Mouse (Mus musculus) urinary bladder, postnatal 4 days (tissue): ENCODE measurements around the gene Rbck1.

ENCODE experiments used
- DNase-seq, 2 experiments: peaks; one replicate each; pipeline ENCODE4 v3.0.0; 2021 to 2022; ENCODE audit warnings: low spot score in 2 of 2

Rbck1 gene

DNA sequence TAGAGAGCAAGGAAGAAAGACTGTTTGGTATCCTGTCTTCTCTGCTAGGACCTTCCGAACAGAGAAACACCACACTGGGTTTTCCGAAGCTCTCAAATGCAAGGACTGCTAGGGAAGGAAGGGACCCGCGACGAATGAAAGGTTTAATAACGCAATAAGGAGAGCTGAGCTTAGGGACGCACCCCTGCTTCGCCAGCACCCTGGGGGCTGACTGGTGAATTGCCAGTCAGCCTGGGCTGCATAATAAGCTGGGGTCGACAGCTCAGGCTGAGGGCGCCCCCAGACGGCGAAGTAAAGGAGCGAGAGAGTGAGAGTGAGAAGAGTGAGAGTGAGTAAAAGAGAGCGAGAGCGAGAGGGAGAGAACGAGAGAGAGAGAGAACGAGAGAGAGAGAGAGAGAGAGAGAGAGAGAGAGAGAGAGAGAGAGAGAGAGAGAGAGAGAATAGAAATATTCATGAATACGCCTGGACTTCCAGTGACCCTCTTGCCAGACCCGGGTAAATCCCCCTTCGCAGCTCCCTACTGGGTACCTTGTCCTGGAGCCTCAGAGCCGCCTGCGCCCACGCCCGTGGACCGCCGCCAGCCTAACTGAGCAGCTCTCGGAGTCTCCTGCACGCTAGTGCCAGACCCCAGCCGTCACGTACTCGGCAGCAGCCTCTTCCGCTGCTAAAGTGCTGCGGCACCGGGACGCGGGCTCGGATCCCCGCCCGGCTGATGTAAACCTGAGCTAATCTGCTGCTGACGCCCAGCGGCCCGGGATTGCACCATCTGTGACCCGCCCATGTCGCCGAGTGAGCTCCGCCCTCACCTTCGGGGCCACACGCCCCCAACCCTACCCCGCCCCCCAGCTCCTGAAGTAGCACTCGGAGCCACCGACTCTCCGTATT is 11.1 kb upstream of the Rbck1 start, which contains the start of gene Trib3:
Trib3 (minus strand) TSS at position 704 of the 885 bp plus-strand sequence.
- peak; percentile 71 to 82 for DNase-seq

DNA sequence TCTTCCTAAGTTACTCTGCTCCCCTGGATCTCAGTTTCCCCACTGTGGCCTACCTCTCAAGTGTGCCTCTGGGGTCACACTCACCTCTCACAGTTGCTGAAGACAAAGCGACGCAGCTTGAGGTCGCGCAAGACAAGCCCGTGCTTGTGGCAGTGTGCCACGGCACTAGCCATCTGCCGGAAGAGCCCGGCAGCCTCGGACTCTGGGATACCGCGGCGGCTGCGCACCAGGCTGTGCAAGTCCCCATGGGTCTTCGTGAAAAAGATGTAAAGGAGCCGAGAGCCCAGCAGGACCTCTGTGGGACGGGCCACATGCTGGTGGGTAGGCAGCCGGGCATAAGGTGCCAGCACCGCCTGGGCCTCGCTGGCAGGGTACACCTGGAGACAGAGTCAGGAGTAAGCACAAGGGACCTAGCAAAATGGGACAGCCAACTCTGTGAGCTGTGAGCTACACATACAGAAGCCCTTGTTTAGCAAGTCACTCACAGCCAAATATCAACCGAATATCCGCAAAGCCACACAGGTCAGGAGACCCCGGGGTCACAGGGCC is 7.3 kb upstream of the Rbck1 start:
- DNase-seq: no peak

DNA sequence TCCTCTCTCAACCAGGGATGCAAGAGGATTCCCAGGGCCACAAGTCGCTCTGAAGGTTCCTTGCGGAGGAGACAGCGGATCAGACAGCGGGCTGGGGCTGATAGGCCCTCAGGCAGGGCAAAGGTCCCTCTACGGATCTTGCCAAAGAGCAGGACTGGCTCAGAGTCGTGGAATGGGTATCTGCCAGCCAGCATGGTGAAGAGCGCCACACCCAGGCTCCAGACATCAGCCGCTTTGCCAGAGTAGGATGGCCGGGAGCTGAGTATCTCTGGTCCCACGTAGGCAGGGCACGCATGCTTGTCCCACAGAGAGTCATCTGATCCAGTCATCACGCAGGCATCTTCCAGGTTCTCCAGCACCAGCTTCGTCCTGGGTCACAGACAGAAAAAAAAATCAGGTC is 5.9 kb upstream of the Rbck1 start:
- no peak for DNase-seq

DNA sequence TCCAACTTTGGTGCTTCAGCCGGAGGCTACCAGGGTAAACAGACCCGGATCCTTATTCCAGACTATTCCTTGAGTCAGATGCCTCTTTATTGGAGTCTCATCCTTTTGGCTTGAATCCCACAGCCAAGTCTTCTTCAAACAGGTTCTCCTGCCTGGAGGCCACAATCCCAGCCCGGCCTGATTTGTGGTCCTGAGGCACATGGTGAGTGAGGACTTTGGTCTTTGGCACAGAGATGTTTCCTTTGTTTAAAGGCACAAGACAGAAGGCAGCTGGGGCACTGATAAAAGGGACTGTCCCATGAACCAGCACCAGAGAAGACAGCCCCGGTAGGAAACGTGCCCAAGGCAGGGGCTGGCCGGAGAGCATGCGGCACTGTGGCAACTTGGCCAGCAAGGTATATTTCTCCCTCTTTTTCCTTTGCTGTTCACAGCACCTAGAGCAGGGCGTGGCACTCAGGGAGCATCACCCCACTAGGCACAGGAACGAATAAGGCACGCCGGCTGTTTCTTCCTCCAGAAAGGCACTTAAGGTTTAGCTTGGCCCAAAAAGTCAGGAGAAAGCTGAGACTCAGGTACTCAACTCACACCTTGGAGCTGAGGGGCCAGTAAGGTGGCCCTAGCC is 5.2 kb upstream of the Rbck1 start:
- no peak for DNase-seq

DNA sequence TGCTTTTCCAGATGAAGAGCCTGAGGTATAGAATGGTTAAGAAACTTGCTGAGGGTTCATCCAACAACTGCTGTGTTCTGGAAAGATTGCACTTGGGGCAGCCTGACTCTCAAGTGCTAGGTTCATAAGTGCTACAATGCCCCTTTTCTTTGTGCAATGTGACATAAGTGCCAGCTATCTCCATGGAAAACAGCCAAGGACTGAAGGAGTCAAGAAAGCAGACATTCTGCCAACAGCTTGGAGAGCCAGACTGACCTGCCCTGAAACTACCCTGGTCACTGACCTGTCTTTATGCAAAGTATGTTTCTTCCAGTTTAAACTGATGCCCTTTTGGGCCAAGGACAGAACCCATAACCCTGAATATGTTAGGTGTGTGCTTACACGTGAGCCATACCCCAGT is 4.4 kb upstream of the Rbck1 start:
- no peak for DNase-seq

DNA sequence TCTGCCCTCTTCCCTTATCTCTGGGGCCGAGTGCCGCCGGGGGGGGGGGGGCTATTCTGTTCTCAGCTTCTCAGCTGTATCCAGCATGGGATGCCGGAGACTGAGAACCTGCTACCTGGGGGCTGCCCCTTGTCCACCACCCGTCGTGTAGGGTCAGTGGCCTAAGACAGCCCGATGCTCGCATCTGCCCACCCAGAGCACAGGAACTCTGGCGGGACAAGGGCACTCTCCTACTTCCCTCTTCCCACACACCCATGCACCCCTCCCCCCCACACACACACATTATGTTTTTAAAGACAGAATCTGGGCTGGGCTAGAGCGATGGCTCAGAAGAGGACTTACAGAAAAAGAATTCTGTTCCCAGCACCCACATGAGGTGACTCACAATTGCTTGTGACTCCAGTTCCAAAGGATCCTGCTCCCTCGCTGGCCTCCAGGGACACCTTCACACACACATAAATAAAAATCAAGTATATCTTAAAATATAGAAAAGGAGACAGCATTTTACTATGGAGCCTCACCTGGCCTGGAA is 2.9 kb upstream of the Rbck1 start:
- no peak for DNase-seq

DNA sequence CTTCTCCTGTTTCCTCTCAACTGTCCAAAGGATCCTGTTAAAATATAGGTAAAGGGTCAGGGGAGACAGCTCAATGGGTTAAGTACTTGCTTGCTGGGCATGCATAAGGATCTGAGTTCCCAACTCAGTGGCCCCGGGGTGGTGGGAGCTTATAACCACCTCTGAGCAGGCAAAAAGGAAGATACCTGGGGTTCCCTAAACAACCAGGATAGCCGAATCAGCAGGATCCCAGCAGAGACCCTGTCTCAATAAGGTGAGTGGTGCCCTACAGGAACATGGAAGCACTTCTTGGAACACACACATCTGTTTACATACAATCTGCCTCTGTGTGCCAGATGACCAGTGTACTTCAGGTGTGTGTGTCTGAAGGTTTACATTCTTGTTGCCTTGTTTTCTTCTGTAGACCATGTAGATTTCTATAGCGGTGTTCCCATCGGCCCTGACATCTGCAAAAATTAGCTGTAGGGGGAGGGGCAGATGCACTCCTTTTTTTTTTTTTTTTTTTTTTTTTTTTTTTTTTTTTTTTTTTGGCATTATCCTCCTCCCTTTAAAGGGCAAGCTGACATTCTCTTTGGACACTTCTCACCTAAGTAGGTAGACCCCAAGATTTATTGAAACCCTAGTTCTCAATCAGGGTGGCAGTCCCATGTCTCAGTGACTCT is 1.0 kb upstream of the Rbck1 start:
- DNase-seq: no peak

DNA sequence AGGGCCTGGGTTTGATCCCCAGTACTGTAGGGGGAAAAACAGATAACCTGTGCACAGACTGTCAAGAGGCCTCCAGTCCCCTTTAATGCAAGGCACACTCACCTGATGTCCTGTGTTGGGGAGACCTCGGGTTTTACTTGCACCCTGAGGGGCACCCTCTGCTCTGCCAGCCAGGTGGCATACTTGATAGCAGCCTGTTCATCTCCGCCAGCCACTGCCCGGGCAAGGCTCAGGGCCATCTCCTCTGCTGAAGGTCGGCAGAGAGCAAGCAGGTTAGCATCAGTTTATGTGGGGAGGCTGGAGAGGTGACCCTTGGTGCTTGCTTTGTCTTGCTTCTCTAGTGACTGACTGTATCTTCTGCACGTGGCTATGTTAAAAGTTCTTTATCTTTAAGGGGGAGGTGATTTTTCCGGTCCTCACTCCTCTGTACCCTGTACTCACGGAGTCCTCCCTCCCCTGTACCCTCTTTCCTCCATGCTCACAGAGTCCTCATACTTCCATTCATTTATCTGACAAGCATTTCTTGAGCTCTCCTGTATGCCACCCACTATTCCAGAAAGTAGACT is 1.5 kb downstream of the Rbck1 start:
- DNase-seq: no peak

DNA sequence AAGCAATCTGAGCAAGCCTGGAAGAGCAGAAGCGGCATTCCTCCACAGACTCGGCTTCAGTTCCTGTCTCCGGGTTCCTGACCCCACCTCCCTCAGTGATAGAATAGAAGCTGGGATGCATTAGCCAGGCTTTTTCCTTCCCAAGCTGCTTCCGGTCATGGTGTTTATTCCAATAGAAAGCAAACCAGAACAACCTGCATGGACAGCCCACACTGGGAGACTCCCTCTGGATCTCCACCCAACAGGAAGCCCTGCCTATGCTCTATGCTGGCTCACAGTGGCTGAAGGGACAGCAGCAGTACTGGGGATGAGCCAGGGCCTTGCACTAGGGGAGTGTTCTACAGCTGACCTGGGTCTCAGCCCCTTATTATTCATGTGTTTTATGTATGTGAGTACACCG is 4.5 kb downstream of the Rbck1 start:
- DNase-seq: no peak

DNA sequence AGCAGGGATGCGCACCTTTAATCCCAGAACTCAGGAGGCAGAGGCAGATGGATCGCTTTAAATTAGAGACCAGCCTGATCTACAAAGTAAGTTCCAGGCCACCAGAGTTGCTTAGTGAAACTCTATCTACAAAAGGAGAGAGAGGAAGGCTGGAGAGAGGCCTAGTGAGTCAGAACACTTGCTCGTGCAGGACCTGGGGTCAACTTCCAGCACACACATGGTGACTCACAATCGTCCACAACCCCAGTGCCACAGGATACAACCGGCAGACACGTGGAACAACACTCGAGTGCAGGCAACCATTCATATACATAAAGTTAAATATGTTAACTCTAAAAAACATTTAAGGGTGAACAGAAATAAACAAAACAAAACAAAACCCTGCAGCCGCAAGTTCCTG is 5.8 kb downstream of the Rbck1 start:
- no peak for DNase-seq

DNA sequence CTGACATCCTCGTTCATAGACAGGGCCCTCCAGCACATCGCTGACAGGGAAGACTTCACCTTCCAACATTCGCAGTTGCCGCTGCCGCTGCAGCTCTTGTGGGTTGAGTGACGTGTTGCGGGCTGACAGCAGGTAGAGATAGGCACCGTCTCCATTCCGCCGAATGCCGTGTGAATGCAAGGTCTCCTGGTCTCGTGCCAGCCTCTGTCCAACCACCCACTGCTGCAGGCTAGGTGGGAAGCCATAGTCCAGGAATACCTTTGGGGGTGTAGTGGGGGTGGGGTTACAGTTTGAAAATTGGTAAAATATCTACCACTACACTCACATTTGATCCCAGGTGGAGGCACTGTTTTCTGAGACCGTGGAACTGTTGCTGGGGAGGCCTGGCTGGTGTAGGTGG is 6.3 kb downstream of the Rbck1 start:
- no peak for DNase-seq

DNA sequence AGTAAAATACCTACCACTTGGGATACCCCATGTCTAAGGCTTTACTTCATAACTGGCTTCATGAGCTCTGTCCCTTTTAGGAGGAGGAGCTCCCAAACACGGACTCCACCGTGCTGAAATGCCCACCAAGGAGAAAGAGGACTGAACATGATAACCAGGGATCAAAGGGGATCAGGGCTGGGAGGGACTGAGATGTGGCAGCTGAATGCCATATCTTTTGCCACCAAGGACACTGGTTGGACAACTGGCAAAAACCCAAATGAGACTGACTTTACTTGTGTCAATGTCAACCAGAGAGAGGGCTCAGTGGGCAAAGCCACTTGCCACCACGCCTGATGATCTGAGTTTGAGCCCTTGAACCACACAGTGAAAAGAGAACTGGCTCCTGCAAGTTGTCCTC is 7.6 kb downstream of the Rbck1 start:
- no peak for DNase-seq

DNA sequence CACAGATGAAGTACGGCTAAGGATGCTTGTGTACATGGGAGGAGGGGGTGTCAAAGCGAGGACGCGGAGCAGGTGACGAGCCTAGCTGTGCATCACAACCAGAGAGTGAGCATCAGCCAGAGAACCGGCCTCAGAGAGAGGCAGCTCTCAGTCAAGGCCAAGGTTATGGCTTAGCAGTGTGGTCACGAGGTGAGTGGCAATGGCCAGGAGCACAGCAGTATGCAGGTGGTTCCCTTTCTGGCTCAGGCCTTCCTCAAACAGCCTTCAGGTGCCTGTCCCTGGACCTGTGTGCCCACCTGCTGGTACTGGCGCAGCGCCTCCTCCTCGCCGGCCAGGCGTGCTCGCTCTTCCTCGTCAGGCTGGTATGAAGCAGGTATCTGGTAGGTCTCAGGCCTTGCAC is 8.5 kb downstream of the Rbck1 start:
- DNase-seq: no peak

DNA sequence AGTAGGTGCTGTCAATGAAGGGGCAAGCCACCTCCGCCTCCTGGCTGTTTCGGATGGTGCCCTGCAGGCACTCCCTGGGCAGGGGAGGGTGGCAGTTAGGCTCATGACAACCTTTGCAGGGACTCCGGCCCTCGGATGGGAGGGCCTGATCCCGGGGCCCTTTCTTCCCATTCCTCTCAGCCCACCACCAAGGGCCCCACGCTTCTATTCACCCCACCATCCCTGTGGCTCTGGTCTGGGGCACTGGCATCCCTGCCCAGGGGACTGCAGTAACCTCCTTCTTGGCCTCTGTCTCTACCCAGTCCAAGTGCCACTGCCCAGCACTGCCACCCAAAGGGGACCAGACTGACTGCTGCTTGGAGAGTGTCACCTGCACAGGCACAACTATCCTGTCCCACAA is 10.3 kb downstream of the Rbck1 start:
- no peak for DNase-seq

DNA sequence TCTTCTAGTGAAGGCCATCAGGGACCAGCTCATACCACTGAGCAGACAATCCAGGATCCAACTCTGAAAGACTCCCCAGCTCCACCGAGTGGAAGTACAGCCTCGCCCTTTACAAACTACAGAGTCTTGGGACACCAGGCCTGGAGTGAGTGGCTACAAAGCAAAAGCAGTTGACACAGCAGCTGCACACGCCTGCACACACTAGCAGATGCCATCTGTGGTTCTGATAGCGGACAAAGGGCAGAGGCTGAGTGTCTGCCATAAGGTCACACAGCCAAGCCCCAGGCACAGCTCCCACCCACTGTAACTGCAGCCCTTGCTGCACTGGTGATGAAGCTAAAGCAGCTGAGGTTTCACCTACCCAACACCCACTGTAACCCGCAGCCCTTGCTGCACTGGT is 10.9 kb downstream of the Rbck1 start:
- no peak for DNase-seq

DNA sequence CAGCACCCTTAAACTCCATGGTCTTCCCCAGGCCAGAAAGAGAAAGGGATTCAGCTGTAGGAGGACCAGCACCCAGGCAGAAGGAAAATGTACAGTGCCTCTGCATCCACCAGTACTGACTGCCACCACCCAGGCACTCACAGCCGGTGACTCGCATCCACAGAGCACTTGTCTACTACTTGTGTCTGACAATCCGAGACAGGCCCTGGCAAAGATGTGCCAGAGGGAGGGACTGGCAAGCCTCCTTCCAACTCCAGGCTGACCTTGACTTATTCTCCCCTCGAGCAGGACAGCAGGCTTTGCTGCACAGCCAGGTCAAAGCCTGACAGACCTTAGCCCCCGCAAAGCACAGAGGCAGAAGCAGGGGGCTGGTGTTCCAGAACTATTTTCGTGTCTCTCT is 15.4 kb downstream of the Rbck1 start:
- no peak for DNase-seq

DNA sequence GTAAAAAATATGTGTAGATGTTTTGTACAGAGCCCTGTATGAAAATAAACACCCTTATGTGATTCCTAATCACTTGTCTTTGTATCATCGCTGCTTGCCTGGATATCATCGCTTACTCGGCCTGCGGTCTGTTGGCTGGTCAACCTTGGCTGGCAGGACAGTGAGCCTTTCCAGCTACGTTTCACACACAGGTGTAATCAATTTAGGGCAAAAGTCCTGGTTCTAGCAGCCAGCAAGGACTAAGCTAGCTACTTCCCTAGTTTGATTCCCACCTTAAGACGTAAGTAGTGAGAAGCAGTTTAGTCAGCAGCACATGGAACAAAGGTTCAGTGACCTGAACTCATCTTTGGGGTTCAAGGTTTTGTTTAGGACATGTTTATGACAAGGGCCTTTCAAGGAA is 18.5 kb downstream of the Rbck1 start:
- no peak for DNase-seq

DNA sequence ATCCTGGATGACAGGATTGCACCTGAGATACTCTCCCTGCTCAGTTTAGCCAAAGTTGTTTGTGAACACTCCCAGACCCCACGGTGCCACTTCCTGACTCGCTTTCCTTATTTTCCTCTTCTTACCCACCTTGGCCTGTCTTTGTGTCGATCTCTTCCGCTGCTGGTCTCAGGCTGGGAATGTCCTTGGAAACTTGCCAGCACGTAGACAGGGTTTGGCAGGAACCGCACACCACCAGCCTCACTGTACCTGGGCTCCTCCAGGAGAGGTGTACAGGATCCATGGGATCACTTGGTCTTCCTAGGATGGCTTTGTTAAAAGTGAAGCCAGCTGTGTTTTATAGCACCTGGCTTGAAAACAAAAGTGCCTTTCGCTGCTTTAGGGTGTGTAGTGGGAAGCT is 19.5 kb downstream of the Rbck1 start:
- no peak for DNase-seq

DNA sequence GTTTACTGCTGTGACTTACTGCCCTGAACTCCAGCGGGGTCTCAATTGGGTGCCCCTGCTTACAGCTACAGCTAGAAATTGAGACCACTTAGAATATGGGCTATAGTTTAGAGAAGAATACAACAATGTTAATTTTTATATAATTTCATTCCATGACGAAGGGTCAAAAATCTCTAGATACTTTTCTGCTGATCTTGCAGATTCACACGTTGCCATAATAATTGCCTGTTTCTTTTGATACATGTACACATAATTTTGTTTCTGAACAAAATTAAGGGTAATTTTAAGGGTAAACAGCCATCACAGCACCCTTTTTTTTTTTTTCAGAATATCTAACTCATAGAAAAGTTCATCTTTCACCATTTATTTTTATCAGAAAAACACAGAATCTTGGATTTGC is 25.3 kb downstream of the Rbck1 start:
- DNase-seq: no peak

DNA sequence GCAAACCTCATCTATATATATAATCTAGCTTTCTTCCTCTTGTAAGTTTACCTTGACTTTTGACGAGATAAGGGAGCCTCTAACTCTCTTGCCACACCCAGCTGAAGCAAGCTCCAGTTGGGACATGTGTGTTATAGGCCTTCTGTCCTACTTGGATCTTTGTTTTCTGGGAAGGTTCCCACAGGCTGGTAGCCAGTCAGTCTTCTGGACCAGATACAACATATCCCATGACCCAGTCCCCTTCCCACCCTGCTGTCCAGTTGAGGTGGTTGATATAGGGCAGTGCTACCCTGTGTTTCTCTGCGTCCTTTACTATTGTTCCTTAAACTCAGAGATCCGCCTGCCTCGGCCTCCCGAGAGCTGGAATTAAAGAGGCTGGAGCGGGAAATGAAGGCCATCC is 27.0 kb downstream of the Rbck1 start:
- DNase-seq: no peak

DNA sequence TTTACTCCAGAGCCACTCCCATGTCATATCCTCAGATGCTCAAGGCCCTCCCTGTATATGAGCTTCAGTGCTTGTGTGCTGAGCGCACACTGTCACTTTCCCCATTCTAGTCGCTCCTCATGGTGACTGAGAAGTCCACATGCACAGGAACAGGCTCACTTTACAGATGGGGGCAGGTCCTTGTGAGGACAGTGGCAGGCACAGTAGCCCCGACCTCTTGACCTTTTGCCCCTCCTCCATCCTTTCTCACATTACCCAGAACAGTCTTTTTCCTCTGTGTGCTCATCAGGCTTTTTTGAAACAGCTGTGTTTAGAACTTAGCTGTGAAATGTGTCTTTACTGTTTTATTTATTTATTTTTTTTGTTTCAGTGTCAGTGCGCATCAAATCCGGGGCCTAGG is 28.7 kb downstream of the Rbck1 start:
- no peak for DNase-seq

DNA sequence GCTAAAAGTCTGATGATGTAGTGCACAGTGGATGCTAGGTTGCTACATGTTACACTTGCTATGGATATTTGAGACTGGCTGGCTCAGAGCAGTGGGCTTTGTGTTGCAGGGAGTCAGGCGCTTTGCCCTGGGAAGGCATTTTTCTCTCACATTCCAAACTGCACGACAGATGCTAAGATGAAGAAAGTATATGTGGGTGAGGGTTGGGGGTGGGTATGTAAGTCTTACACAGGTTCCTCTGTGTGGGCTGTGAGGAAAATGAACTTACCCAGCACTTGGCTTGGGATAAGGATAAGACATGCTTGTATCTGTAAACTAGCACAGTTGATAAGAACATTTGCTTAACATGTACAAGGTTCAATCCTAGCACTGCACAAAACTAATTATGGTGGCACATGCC is 29.6 kb downstream of the Rbck1 start:
- no peak for DNase-seq
